Mouse (Mus musculus): ENCODE results near the gene Safb2. TPM values are rescaled to one million over a fixed set of nuclear protein-coding genes. Genes with fewer than 3 reads are reported as not detected.

Safb2 gene
- polyA plus RNA-seq, 1 experiment from 2014 or later: 59.9 TPM

GRCm38 (mm10) chr17:56547116-56547845, 37.1 kb downstream of the Safb2 start:
- 66% methylated on average over 17 of the region's 17 CpGs for WGBS
- ATAC-seq (replicated peaks; ENCODE audit: low FRiP score, low TSS enrichment, low read depth) (no peak), DNase-seq (ENCODE audit: low spot score) (peak; percentile 36)
- no peak overlapping the region for H3K9ac ChIP-seq (ENCODE audit: low read length)
- H3K4me3 ChIP-seq (ENCODE audit: low read depth, low read length): no peak overlapping the region
- H3K4me2 ChIP-seq (ENCODE audit: low read length): no peak overlapping the region
- no peaks in the 10 kb centered on the region for H3K36me3 ChIP-seq (ENCODE audit: control insufficient read depth, insufficient read depth, low read length)
- no peaks in the 10 kb centered on the region for H3K4me1 ChIP-seq (replicated peaks; ENCODE audit: control insufficient read depth, insufficient read depth, low read length)
- no peaks in the 10 kb centered on the region for H3K9me3 ChIP-seq (ENCODE audit: control insufficient read depth, low read length)
- H3K27ac ChIP-seq (ENCODE audit: low read depth): no peak overlapping the region
- no peaks in the 10 kb centered on the region for H3K27me3 ChIP-seq (replicated peaks; ENCODE audit: control insufficient read depth, insufficient read depth, low read length)

- ATAC-seq (replicated peaks; ENCODE audit: low FRiP score, low TSS enrichment, low read depth) (no peak), DNase-seq (ENCODE audit: low spot score) (peak; percentile 10)
- H3K4me2 ChIP-seq (ENCODE audit: low read length): no peak overlapping the region
- no peaks in the 10 kb centered on the region for H3K36me3 ChIP-seq (ENCODE audit: control insufficient read depth, insufficient read depth, low read length)
- no peak overlapping the region for H3K4me3 ChIP-seq (ENCODE audit: low read depth, low read length)
- no peak overlapping the region for H3K27ac ChIP-seq (ENCODE audit: low read depth)
- H3K27me3 ChIP-seq (replicated peaks; ENCODE audit: control insufficient read depth, insufficient read depth, low read length): no peaks in the 10 kb centered on the region
- 82% methylated on average over 5 of the region's 5 CpGs for WGBS
- no peaks in the 10 kb centered on the region for H3K9me3 ChIP-seq (ENCODE audit: control insufficient read depth, low read length)
- no peaks in the 10 kb centered on the region for H3K4me1 ChIP-seq (replicated peaks; ENCODE audit: control insufficient read depth, insufficient read depth, low read length)
- H3K9ac ChIP-seq (ENCODE audit: low read length): no peak overlapping the region
Measured at GRCm38 (mm10) chr17:56546576-56546975, 37.8 kb downstream of the Safb2 start.

GRCm38 (mm10) chr17:56545945-56546344, 38.4 kb downstream of the Safb2 start:
- 59% methylated on average over 1 of the region's 1 CpGs for WGBS
- Histone ChIP-seq H3K9me3 (ENCODE audit: control insufficient read depth, low read length) (no peaks in the 10 kb centered on the region), H3K27me3 (replicated peaks; ENCODE audit: control insufficient read depth, insufficient read depth, low read length) (no peaks in the 10 kb centered on the region), H3K4me2 (ENCODE audit: low read length) (no peak overlapping the region), H3K4me1 (replicated peaks; ENCODE audit: control insufficient read depth, insufficient read depth, low read length) (no peaks in the 10 kb centered on the region), H3K27ac (ENCODE audit: low read depth) (no peak overlapping the region), H3K36me3 (ENCODE audit: control insufficient read depth, insufficient read depth, low read length) (no peaks in the 10 kb centered on the region), H3K4me3 (ENCODE audit: low read depth, low read length) (no peak overlapping the region), H3K9ac (ENCODE audit: low read length) (no peak overlapping the region)
- DNase-seq (ENCODE audit: low spot score): peak; percentile 21
- ATAC-seq (replicated peaks; ENCODE audit: low FRiP score, low TSS enrichment, low read depth): no peak

- H3K27me3 ChIP-seq (replicated peaks; ENCODE audit: control insufficient read depth, insufficient read depth, low read length): no peaks in the 10 kb centered on the region
- no peak overlapping the region for H3K9ac ChIP-seq (ENCODE audit: low read length)
- no peaks in the 10 kb centered on the region for H3K4me1 ChIP-seq (replicated peaks; ENCODE audit: control insufficient read depth, insufficient read depth, low read length)
- H3K27ac ChIP-seq (ENCODE audit: low read depth): no peak overlapping the region
- WGBS: 74% methylated on average over 7 of the region's 7 CpGs
- H3K36me3 ChIP-seq (ENCODE audit: control insufficient read depth, insufficient read depth, low read length): no peaks in the 10 kb centered on the region
- no peaks in the 10 kb centered on the region for H3K9me3 ChIP-seq (ENCODE audit: control insufficient read depth, low read length)
- no peak overlapping the region for H3K4me2 ChIP-seq (ENCODE audit: low read length)
- H3K4me3 ChIP-seq (ENCODE audit: low read depth, low read length): no peak overlapping the region
- ATAC-seq (replicated peaks; ENCODE audit: low FRiP score, low TSS enrichment, low read depth): no peak
- peak; percentile 45 for DNase-seq (ENCODE audit: low spot score)
Measured at GRCm38 (mm10) chr17:56544699-56545387, 39.5 kb downstream of the Safb2 start.

GRCm38 (mm10) chr17:56543684-56544224, 40.6 kb downstream of the Safb2 start:
- no peak for ATAC-seq (replicated peaks; ENCODE audit: low FRiP score, low TSS enrichment, low read depth)
- 69% methylated on average over 3 of the region's 3 CpGs for WGBS
- Histone ChIP-seq H3K4me2 (ENCODE audit: low read length) (no peak overlapping the region), H3K4me3 (ENCODE audit: low read depth, low read length) (no peak overlapping the region), H3K27me3 (replicated peaks; ENCODE audit: control insufficient read depth, insufficient read depth, low read length) (no peaks in the 10 kb centered on the region), H3K9me3 (ENCODE audit: control insufficient read depth, low read length) (no peaks in the 10 kb centered on the region), H3K4me1 (replicated peaks; ENCODE audit: control insufficient read depth, insufficient read depth, low read length) (no peaks in the 10 kb centered on the region), H3K9ac (ENCODE audit: low read length) (no peak overlapping the region), H3K36me3 (ENCODE audit: control insufficient read depth, insufficient read depth, low read length) (no peaks in the 10 kb centered on the region), H3K27ac (ENCODE audit: low read depth) (no peak overlapping the region)
- peak; percentile 27 for DNase-seq (ENCODE audit: low spot score)

- Histone ChIP-seq H3K4me3 (ENCODE audit: low read depth, low read length) (no peak overlapping the region), H3K9ac (ENCODE audit: low read length) (no peak overlapping the region), H3K27ac (ENCODE audit: low read depth) (no peak overlapping the region), H3K36me3 (ENCODE audit: control insufficient read depth, insufficient read depth, low read length) (no peaks in the 10 kb centered on the region), H3K9me3 (ENCODE audit: control insufficient read depth, low read length) (no peaks in the 10 kb centered on the region), H3K27me3 (replicated peaks; ENCODE audit: control insufficient read depth, insufficient read depth, low read length) (no peaks in the 10 kb centered on the region), H3K4me2 (ENCODE audit: low read length) (no peak overlapping the region), H3K4me1 (replicated peaks; ENCODE audit: control insufficient read depth, insufficient read depth, low read length) (no peaks in the 10 kb centered on the region)
- 57% methylated on average over 8 of the region's 8 CpGs for WGBS
- DNase-seq (ENCODE audit: low spot score) (peak; percentile 24), ATAC-seq (replicated peaks; ENCODE audit: low FRiP score, low TSS enrichment, low read depth) (no peak)
Measured at GRCm38 (mm10) chr17:56542736-56543135, 41.6 kb downstream of the Safb2 start.

- Histone ChIP-seq H3K4me3 (ENCODE audit: low read depth, low read length) (no peak overlapping the region), H3K9ac (ENCODE audit: low read length) (no peak overlapping the region), H3K9me3 (ENCODE audit: control insufficient read depth, low read length) (no peaks in the 10 kb centered on the region), H3K4me1 (replicated peaks; ENCODE audit: control insufficient read depth, insufficient read depth, low read length) (no peaks in the 10 kb centered on the region), H3K36me3 (ENCODE audit: control insufficient read depth, insufficient read depth, low read length) (no peaks in the 10 kb centered on the region), H3K27me3 (replicated peaks; ENCODE audit: control insufficient read depth, insufficient read depth, low read length) (no peaks in the 10 kb centered on the region), H3K27ac (ENCODE audit: low read depth) (no peak overlapping the region), H3K4me2 (ENCODE audit: low read length) (no peak overlapping the region)
- WGBS: 32% methylated on average over 6 of the region's 6 CpGs
- peak; percentile 41 for DNase-seq (ENCODE audit: low spot score)
- peak; percentile 51 for ATAC-seq (replicated peaks; ENCODE audit: low FRiP score, low TSS enrichment, low read depth)
Measured at GRCm38 (mm10) chr17:56540562-56540975, 43.8 kb downstream of the Safb2 start.

GRCm38 (mm10) chr17:56537912-56538311, 46.5 kb downstream of the Safb2 start:
- WGBS: 38% methylated on average over 8 of the region's 8 CpGs
- H3K9me3 ChIP-seq (ENCODE audit: control insufficient read depth, low read length): no peaks in the 10 kb centered on the region

More at GRCm38 (mm10) chr17:56537912-56538311, 46.5 kb downstream of the Safb2 start:
- Histone ChIP-seq H3K9ac (ENCODE audit: low read length) (no peak overlapping the region), H3K4me3 (ENCODE audit: low read depth, low read length) (no peak overlapping the region), H3K27ac (ENCODE audit: low read depth) (no peak overlapping the region), H3K27me3 (replicated peaks; ENCODE audit: control insufficient read depth, insufficient read depth, low read length) (no peaks in the 10 kb centered on the region), H3K4me2 (ENCODE audit: low read length) (no peak overlapping the region), H3K36me3 (ENCODE audit: control insufficient read depth, insufficient read depth, low read length) (no peaks in the 10 kb centered on the region), H3K4me1 (replicated peaks; ENCODE audit: control insufficient read depth, insufficient read depth, low read length) (no peaks in the 10 kb centered on the region)
- DNase-seq (ENCODE audit: low spot score) (peak; percentile 50), ATAC-seq (replicated peaks; ENCODE audit: low FRiP score, low TSS enrichment, low read depth) (no peak)
